Mouse (Mus musculus): ENCODE results near the gene Gabrg2.

Gene Gabrg2

GRCm38 (mm10) chr11:42000190-42001098 is at the start of gene Gabrg2:
Gene Gabrg2, minus strand, starts transcription at chr11:42000857.
- DNase-seq = peak; percentile 38

DNA sequence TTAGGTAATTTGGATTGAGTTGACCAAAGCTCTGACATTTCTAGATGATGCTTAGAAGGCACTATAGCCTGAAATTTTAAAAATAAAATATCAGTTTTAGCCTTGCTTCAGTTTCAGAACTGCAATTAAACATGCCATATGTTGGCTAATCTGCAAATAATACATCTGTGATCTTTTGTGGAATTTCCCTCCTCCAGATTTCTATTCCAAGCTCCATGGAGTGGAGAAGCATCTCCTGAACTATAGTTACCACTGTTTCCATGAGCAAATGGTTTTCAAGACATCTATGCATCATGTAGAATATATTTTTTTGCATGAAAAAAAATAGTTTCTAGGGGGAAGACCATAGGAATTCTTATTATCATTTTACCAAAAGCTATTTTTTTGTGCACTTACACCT is 47.5 kb upstream of the Gabrg2 start:
- DNase-seq = no peak

DNA sequence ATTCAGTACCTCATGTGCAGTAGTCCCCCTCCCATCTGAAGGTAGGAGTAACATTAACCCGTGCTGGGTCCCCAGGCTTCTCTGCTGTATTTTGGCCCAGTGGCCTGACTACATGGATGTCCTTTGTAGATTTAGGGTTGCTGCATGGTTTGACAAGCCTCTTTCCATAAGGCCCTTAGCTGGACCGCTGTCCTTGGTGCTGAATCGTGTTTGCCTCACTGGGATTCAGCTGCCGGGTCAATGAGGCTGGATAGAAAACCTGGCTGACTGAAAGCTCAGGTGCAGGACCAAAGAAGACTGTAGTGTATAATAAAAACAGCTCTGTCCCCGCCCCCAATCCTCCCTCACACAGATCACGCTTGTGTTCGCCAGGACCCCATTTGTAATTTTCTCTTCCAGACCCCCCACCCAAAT is 1.2 kb downstream of the Gabrg2 start:
- DNase-seq = peak; percentile 33

DNA sequence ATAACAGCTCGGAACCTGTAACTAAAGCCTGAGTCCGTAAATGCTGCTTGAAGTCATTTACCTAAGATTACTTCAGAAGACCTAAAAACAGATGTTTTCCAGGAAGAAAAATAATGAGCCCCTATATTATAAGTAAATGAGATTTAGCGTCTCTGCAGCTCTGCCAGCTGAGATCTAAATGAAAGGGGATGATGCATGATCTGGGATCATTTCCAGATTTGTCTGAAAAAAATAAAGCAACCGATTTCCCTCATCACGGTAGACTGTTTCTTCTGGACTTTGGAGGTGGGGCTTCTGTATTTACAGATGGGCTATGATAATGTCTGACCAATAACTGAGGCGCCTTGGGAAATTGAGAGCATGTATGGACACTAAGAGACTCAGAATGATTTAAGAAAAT is 20.5 kb downstream of the Gabrg2 start:
- no peak for DNase-seq

GRCm38 (mm10) chr11:41968595-41968994 is 32.1 kb downstream of the Gabrg2 start:
- no peak for DNase-seq

DNA sequence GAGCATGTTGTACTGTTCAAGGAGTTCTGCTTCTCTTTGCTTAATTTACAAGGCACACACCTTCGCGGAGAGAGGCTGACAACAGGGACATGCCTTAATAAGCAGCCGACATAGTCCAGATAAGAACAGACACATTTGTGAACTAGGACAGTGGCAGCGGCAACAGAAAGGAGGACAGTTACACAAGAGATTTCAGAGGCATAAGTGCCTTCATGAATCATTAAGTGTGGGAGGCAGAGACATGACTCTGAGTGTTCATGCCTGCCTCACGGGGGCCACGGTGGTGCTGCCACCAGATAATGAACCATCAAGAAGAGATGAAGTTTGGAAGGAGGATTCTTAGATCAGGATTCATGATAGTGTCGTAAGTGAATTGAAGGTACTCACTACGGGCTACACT is 38.0 kb downstream of the Gabrg2 start:
- DNase-seq = no peak

GRCm38 (mm10) chr11:41953550-41953949 is 47.1 kb downstream of the Gabrg2 start:
- DNase-seq = no peak

DNA sequence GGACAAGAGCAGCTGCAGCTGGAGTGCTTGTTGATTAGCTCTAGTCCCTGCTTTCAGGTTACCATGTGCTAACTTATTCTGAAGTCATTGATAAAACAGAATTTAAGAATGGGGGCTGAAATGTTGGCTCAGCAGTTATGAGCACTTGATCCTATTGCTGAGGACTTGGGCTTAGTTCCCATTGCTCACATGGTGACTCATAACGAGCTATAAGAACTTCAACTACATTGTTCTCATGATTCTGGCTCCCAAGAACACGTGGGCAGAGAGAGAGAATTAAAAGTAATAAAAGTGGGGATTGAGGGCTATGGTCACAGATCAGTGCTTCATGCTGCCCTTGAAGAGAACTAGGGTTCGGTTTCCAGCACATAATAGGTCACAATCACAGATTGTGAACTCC is 48.8 kb downstream of the Gabrg2 start:
- no peak for DNase-seq

- no peak for DNase-seq
Measured at GRCm38 (mm10) chr11:41945471-41945870, 55.2 kb downstream of the Gabrg2 start.

DNA sequence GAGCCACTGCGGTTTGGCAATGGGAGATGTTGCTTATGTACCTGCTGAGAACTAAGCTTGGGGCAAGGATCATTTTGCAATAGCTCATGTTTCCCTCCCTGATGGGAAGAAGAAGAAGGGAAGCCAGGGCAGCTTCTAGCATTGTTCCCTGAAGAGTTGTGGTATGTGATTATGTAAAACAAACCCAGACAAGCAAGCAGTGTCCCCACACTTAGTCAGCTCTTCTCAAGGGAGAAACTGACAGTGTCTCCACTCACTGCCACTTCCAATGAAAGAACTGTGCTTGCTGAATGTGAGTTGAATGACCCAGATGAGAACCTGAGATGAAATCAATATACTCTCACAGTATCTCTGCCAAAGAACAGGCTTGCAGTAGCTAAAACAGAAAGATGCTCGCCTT is 62.7 kb downstream of the Gabrg2 start:
- no peak for DNase-seq

DNA sequence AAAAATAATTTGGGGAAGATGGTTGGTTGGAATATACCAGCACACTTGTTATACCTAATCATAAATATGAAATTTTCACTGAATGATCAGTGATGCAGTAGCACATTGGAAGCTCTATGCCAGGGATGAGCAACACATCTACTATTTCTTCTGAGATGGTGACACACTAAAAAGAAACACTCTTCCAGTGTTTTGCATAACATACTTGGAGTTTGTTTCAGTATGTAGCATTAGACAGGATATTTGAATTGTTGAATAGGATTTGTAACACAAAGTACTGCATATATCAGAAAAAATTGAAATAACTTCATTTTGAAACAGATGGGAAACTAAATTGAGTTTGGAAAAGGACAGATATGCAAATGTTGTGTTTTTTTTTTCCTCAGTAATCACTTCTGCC is 81.8 kb downstream of the Gabrg2 start:
- DNase-seq = no peak

- no peak for DNase-seq
Measured at GRCm38 (mm10) chr11:41914066-41914465, 86.6 kb downstream of the Gabrg2 start.

DNA sequence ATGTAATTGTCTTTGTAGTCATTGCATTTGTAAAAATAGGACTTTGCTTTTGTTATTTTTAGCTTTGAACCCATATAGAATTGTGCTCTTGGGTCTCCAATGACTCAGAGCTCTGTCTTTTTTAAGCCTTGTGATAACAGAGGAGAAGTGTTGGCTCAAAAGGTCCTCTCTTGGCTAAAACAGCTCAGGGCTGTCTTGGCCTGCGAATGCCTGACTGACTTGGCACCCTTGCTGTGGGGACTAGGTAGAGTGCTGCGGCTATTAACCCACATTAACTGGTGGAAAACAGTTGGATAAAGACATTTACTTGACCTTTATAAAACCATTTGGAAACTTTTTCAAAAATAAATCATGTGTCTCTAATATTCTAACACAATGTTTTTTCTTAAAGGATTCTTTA is 97.0 kb downstream of the Gabrg2 start:
- no peak for DNase-seq
